Mouse (Mus musculus) adrenal gland, adult (tissue): ENCODE measurements around the gene Uhrf1bp1.

Source experiments
- DNase-seq, 2 experiments: peaks; one replicate each; pipeline ENCODE4 v3.0.0; 2022 to 2023; ENCODE audit warnings: low spot score in 1 of 2; ENCODE audit not compliant: inconsistent age in 2 of 2

The Uhrf1bp1 gene

DNA sequence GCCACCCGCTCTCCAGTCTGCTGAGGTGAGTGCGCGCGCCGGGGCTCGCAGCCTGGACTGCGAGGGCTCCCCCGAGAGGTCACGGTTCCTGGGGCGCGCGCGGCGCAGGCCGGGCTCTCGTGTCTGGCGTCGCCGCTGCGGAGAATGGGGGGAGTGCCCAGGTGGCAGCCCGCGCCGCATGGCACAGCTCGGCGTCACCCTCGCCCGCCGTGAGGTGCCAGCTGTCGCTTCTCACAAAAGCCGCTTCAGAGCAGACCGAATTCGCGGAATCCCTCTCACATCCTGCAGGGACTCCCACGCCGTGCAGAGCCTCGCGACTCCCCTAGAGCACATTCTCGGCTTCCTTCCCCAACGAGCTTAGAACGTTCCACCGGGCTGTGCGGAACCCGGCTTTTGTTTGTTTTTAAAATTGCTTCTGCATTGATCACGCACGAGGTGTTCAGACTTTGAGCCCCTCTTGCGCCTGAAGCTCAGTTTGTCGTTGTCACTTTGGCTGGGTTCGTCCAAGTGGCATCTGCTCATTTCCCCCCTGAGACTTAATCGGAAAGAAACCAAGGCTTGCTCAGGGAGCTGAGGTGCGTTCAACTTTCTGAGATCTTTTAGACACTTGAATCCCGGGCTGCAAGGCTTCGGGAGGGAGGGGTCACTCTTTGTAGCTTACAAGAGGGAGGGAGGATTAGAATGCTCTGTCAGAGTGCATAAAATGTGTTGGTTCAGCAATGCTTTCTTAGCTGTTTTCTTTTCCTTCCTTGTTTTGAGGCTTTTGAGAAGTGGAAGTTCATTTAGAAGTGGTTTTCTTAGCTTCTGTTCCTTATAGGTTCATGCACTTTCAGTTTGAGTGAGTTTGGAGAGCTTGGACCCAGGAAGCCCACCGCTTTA, 53.6 kb downstream of the Uhrf1bp1 start, which contains the start of gene Taf11:
Gene Taf11, minus strand, starts transcription at position 223 of the 879 bp plus-strand sequence.
- DNase-seq: no peak

DNA sequence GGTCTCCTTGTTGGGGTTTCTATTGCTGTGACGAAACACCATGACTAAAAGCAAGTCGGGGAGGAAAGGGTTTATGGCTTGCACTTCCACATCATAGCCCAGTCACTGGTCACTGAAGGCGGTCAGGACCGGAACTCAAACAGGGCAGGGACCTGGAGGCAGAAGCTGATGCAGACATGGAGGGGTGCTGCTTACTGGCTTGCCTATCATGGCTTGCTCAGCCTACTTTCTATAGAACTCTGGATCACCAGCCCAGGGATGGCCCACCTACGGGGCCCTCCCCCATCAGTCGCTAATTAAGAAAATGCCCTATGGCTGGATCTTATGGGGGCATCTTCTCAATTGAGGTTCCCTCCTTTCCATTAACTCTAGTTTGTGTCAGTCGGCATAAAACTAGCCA, 55.1 kb downstream of the Uhrf1bp1 start:
- no peak for DNase-seq

DNA sequence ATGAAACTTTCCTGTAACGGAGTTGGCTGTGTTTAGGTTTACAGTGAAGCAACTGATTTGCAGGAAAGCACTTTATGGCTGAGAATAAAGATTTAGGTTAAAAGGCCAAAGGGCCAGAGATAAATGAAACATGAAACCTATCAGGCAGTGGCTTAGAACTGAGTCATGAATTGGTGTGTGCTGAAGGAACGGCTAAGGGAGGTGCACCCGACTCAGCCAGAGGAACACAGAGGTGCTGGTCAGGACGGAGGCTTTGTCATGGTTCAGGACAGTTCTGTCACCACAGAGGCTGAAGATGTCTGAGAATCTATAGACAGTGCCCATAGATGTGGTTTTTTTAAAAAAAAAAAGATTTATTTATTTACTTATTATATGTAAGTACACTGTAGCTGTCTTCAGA, 58.5 kb downstream of the Uhrf1bp1 start:
- no peak for DNase-seq

DNA sequence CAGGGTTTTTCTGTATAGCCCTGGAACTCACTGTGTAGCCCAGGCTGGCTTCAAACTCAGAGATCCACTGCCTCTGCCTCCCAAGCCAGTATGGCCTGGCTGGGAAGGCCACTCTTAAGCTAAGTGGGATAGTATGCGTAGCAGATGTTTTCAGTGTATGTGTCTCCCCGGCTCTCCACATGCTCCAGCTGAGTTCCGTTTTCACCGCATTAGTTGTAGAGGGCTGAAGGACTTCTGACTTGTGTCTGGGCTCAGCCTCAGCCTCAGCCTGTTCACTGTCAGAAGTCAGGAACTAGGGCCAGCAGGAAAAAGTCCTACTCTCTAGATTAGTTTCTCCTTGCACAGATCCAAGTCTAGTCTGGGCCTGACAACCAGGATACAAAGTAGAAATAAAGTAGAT, 60.1 kb downstream of the Uhrf1bp1 start:
- no peak for DNase-seq

DNA sequence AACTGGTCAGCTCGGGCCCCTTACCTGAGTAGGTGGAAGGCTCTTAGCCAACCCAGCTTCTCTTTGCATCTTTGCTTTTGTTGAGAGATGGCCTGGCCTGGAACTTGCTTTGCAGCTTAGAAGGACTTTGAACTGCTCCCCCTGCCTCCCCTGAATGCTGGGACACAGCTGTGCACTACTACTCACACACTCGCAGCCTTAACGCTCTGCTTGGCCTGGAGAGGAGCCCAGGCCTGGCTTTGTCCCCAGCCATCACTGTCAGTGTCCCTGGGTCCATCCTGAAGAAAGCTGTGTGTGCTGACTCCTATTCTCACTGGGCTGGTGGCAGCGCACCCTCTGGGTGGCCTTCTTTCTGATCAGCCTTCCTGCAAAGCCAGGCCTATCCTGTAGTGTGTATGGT, 64.4 kb downstream of the Uhrf1bp1 start:
- no peak for DNase-seq

DNA sequence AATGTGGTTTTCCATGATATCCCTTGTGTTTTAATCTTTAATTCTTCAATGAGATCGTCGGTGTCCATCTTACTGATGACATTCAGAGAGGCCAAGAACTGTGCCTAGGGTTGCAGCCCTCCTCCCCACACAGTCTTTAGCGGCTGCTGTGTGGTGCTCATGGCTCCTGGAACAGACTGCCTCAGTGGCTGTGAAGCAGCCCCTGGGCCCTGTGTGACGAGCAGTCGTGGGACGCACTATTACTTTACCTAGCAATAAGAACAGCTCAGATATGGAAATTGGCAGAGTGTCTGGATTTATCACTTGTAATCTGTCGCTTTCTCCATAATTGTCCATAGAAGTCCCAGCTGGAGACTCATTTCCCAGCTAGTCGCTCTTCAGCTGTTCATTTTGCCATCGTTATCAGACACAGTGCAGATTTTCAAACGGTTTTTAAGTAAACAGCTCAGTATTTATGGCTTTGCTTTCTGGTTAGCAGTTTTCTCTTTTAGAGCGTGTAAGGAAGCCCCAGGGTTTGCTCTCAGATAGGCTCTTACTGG, 66.0 kb downstream of the Uhrf1bp1 start:
- no peak for DNase-seq

DNA sequence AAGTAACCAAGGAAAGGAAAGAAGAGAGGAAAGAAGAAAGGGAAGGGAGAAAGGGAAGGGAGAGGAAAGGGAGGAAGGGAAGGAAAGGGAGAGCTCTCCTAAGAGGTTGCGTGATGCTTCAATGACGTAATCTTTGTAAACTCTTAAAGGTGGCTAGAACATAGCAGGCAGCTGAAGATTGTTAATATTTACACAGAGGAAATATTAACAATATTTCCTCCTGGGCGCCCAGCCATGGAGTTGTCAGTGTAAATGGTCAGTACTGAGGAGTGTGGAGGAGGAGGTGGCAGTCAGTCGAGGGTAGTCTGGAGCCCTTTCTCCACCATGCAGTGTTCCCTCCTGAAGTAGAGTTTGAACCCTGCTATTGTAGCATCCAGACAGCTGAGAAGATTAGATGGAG, 68.8 kb downstream of the Uhrf1bp1 start:
- DNase-seq: no peak

DNA sequence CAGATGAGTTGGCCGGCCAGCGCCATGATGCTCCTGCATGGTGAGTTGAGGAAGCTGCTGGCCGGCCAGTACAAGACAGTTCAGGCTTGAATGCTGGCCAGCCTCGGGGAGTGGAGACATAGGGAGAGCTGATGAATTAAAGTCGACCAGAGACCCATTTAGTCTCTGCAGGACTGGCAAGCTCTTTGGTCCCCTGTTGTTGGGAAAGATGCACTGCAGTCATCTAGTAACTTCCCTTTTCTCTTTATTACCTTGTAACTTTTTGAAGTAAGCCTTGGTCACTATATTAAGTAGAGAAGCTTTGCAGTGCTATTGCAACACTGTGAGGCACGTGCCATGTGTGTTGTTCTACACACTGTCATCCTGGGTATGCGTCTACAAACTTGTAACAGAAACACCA, 69.3 kb downstream of the Uhrf1bp1 start:
- DNase-seq: no peak

DNA sequence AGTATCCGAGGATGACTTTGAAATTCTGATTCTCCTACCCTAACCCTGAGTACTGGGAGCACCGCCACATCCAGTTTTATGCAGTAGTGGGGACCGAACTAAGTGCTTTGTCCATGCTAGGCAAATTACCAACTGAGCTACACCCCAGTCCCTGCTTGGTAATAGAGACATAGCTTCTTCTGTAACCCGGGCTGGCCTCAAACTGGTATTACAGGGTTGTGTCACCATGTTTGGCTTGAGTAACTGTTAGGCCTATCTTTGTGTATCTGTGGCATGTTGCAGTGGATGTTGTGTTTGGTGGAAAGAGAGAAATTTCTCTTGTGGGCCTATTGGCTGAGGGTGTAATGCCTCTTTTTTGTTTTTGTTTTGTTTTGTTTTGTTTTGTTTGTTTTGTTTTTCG, 74.0 kb downstream of the Uhrf1bp1 start:
- no peak for DNase-seq

DNA sequence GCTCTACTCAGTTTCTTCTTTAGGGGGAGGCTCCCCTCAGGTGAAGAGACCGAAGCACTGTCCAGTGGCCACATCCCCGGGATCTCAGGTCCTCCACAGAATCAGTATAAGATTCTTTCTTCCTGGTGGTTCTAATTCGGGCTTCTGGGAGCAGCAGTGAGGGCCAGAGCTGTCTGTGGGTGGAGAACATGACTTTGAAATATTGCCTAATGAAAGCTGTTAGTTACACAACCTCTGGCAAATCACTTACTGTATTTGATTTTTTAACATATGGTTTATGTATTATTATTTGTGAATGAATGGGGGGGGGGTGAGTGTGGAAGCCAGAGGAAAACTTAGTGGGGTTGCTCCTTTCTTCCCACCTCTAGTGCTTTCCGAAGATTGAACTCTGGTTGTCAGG, 75.6 kb downstream of the Uhrf1bp1 start:
- no peak for DNase-seq

DNA sequence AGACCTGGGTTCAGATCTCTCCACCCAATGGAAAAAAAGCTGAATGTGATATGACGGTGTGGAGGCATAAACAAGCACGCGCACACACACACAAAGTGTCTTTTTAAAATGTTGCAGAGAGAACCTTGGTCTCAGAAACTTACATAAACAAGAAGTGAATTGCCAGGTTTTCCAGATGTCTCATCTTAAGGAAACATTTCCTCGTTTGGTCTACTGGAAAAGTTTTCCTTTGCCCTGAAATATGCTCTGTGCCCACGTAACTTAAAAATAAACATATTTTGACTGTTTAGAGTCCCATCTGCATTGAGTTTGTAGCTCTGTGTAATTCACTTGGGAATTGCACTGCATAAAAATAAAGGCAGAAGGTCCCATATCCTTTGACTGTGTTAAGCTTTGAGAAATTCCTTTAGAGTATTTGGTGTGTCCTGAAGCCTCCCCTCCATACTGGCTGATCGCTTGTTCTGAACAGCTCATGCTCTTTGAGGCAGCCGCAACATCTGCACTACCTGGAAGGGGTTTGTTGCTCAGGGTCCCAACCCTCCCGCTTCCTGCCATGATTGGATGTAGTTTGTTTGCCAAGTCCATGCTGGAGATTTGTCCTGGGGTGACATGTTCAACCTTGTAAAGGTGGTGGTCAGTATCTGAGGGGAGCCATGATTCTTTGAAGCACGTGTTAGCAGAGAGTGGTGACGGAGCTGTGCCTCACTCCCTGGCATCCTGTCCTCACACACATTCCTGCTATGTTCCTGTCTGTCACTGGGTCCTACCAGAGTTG, 78.1 kb downstream of the Uhrf1bp1 start:
- no peak for DNase-seq

DNA sequence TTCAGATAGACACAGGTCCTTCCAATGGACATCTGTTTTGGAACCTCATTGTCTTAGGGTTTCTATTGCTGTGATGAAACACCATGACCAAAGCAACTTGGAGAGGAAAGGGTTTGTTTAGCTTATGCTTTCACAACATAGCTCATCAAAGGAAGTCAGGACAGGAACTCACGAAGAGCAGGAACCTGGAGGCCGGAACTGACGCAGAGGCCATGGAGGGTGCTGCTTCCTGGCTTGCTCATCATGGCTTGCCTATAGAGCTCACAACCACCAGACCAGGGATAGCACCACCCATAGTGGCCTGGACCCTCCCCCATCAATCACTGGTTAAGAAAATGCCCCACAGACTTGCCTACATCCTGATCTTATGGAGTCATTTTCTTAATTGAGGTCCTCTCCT, 78.8 kb downstream of the Uhrf1bp1 start:
- no peak for DNase-seq

DNA sequence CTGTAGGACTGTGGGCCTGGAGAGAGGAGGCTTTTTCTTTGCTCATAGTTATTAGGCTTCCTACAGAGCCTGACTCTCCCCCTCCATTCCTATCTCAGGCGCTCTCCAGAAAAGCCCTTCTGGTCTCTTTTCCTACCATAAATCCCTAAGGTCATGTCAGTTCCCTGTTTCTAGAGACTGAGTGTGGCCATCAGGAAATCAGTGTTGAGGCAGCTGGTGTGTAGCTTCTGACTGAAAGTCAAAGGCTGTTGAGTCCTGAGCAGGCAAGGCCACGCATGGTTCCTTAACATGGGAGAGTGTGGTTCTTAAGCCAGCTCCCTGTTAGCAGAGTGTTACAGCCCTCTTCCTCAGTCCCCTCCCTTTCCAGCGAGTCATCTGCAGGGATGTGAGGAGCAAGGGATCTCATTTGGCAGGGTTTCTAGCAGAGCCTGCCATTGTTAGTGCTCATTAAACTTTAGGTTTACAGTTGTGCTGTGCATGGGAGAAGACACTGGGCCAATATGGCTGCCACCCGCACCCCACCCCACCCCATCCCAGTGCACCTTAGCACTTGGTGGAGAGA, 80.9 kb downstream of the Uhrf1bp1 start:
- no peak for DNase-seq

DNA sequence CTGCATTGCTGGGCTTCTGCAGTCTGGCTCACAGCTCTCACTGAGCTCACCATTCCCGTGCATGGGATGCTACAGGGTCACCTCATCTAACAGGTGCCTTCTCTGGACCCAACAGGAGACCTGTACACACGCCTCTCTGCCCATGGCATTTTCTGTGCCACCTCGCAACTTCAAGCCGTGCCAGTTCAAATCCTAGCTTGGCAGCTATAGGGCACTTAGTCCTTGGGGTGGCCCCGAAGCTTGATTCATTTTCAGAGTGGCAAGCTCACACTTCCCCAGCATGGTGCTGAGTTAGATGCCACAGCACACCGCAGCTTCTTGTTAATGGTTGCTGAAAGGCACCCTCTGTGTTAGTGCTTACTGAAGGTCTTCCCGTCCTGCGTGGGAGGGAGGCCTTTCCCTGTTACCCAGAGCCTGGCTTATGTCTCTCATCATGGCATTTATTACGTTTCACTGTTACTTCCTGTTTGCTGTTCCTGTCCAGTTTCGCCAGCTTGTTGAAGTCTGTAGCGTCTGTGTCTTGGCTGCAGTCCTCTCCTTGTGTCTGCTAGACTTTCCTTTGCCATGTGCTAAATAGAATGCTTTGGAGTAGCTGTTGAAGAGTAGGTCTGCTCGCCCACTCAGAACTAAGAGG, 82.0 kb downstream of the Uhrf1bp1 start:
- peak in 1 of 2 experiments; percentile 51 for DNase-seq

DNA sequence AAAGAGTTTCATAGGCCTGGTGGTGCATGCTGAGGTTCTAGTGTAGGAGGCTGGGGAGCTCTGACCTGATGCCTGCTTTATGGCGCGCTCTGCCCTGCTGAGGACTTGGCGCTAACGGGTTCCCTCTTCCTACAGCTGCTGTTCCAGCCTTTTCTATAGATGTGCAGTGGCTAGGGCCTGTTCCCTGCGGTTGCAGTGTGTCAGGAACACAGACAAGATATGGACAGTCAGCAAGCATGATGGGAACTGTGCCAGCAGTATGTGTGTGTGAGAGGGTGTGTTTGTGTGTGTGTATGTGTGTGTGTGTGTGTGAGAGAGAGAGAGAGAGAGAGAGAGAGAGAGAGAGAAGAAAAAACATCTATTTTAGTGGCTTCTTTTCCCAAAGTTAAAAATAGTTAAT, 82.8 kb downstream of the Uhrf1bp1 start:
- no peak for DNase-seq

DNA sequence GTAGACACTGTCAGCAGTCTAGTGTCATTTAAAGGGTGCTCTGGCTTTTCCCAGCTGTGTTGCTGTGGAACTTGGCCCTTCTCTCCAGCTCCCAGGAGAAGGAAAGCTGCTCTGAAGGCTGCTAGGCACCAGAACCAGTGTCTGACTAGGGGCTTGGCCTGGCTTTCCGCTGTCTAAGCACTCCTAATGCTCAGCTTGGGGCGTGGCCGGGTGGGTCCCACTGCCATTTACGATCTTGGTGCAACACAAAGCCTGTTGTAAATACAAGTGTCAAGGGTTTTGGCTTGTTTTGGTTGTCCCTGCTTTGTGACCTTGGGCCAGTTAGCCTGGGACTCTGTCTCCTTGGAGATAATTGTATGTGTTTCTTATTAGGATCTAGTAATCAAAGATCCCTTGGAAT, 84.1 kb downstream of the Uhrf1bp1 start:
- DNase-seq: peak in 1 of 2 experiments; percentile 60

DNA sequence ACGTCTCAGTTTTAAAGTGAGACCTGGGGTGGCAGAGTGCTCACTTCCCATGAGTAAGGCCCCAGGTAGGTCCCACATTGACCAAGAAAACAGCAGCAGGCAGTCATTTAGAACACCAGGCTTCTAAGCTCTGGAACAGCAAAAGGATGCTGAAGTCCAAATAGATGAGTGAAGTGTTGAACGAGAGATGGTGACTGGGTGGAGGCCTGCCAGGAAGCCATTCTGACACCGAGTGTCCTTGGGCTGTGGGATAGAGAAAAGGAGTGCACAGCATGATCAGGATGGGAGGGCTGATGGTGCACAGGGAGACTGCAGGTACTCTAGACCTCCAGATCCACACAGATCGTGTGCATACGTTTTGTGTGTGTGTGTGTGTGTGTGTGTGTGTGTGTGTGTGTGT, 84.9 kb downstream of the Uhrf1bp1 start:
- DNase-seq: peak in 1 of 2 experiments; percentile 61

DNA sequence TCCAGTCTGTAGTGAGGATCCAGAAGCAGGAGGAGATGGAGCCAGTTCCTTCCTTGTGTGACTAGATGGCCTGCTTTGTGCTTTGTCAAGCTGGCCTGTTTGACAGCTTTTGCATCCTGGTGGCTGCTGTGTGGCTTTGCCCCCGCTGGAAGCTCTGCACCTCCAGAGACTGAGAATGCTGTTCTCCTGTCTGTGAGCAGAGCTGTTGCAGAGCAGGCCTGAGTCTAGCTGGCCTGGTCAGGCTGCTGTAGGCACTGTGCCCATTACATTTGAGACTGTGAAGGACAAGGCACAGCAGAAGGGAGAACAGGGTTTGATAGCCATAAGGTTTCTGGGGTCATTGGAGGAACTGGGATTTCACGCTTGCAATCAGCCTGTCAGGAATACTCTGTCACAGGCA, 85.5 kb downstream of the Uhrf1bp1 start:
- peak in 1 of 2 experiments; percentile 68 for DNase-seq

DNA sequence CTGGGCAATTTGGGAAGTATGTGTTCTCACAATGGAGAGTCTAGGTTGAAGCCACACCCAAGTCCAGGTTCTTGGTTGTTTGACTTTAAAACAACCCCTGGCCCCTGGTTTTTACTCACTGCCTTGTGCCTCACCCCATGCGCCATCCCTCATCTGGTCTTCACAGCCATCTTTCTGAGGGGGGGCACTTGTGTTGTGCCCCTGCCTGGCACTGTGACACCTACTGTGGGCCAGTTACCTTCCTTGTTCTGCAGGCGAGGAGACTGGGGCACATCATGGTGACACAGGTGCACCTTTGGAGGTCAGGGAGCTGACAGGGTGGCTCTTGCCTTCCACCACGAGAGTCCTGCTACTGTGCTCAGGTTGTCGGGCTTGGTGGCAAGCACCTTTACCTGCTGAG, 85.9 kb downstream of the Uhrf1bp1 start:
- DNase-seq: no peak

DNA sequence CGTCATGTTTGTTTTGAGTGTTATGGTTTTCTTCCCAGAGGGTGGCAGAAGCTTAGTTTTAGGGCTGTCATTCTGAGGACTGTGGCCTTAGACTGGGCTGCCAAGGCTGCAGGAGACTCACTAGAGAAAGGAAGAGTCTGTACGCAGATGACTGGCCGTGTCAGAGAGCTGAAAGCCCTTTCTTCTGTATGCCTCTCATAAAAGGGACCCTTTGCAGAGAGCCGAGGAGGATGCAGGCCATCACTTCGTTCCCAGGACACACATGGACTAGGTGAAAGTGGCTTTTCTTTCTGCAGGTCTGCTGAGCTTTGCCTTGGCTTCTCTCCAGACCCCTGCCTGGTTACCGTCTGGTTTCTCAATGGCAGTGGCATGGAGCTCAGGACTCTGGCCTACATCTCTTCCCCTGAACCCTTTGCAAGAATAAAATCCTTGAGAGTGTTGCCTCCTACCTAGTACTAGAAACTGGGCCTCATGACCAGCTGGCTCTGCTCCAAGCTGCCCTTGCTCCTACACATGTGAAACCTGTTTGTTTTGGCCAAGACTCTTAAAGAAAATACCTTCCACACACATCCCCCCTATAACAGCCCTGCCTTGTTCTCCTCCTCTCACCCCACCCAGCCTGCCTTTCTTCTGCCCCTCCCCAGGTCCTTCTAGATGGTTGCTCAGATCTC, 89.4 kb downstream of the Uhrf1bp1 start:
- DNase-seq: peak in 1 of 2 experiments; percentile 82

DNA sequence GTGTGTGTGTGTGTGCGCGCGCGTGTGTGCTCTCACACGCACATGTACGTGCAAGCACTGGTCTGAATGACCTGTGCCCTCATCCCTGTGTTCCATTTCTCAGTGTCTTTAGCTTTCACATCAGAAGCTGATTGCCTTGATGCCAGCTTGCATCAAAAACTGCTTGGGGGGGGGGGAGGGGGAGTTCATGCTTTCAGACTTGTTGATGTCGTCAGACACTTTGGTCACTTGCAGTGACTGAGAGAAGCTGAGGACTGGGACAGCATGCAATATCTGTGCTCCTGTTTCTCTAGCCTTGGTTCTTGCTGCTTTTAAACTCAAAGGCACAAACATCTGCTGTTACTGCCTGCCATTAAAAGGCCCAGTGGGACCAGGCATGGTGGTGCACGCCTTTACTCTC, 90.1 kb downstream of the Uhrf1bp1 start:
- no peak for DNase-seq
